Mouse (Mus musculus) heart, adult 2 months (tissue): ENCODE data around the gene Rpl23. TPM values are rescaled to one million over a fixed set of nuclear protein-coding genes. Genes with fewer than 3 reads are reported as not detected.

Experiments
- DNase-seq, 2 experiments: peaks; one replicate each; pipeline ENCODE4 v3.0.0; 2021
- H3K27ac ChIP-seq: fragments of 200-600 bp; 2 replicates; pipeline ENCODE4 v1.8.1; 2022
- H3K27me3 ChIP-seq: fragments of 200-500 bp; 2 replicates; pipeline ENCODE4 v1.6.1; 2012; ENCODE audit warnings: mild to moderate bottlenecking, low read length, inconsistent platforms, mixed read lengths; ENCODE audit not compliant: control insufficient read depth, insufficient read depth
- H3K36me3 ChIP-seq: fragments of 200-500 bp; 2 replicates; pipeline ENCODE4 v1.6.1; 2012; ENCODE audit warnings: low read length, inconsistent platforms; ENCODE audit not compliant: control insufficient read depth, insufficient read depth
- H3K4me1 ChIP-seq: fragments of 200-500 bp; 2 replicates; pipeline ENCODE4 v1.6.1; 2011; ENCODE audit warnings: low read length; ENCODE audit not compliant: control insufficient read depth, insufficient read depth
- H3K4me3 ChIP-seq: fragments of 200-600 bp; 2 replicates; pipeline ENCODE4 v1.8.1; 2022
- H3K79me2 ChIP-seq: fragments of 200-500 bp; replicated peaks from 2 replicates; pipeline ENCODE4 v1.6.1; 2012; ENCODE audit warnings: mild to moderate bottlenecking, inconsistent platforms, low read length, moderate library complexity, mixed read lengths; ENCODE audit not compliant: control insufficient read depth, insufficient read depth
- H3K9ac ChIP-seq: fragments of 200-500 bp; 2 replicates; pipeline ENCODE4 v1.6.1; 2012; ENCODE audit warnings: low read depth, mild to moderate bottlenecking, control low read depth, inconsistent platforms, low read length, mixed read lengths
- CTCF ChIP-seq: fragments of 200-600 bp; IDR thresholded peaks from 2 replicates; pipeline ENCODE4 v1.8.1; 2022; ENCODE audit warnings: antibody characterized with exemption, mild to moderate bottlenecking, moderate library complexity
- EP300 ChIP-seq: fragments of 200-500 bp; IDR thresholded peaks from 2 replicates; pipeline ENCODE4 v1.6.1; 2011; ENCODE audit warnings: low read depth, low read length, control low read depth; ENCODE audit not compliant: insufficient read depth
- POLR2A ChIP-seq: fragments of 200-500 bp; IDR thresholded peaks from 2 replicates; pipeline ENCODE4 v1.6.1; 2011; ENCODE audit warnings: mild to moderate bottlenecking, low read depth, low read length, control low read depth; ENCODE audit not compliant: insufficient read depth
- WGBS: fragments of 180-500 bp; shearing (Covaris S2); methylation state at CpG from one replicate; pipeline ENCODE4 v1.1.7; 2018; 5-methylcytosine and 5-hydroxymethylcytosine counted together
- intact Hi-C: fragments of 180-260 bp; cut with DNase I; formaldehyde crosslinking; loops from one replicate; pipeline ENCODE4 v1.15.1; 2025
- polyA plus RNA-seq: library from polyadenylated mRNA; depleted of rRNA; stranded (reverse); fragments of >200 nt; gene quantifications from 2 replicates; pipeline ENCODE4 v1.2.3, GENCODE M21; 2012
- total RNA-seq, 2 experiments: library from RNA; stranded (reverse); gene quantifications; 2 replicates each; pipeline ENCODE4 v1.2.3; 2021

The Rpl23 gene
- total and polyA plus RNA-seq, 3 experiments, result 103 to 574 (median 509) TPM

DNA sequence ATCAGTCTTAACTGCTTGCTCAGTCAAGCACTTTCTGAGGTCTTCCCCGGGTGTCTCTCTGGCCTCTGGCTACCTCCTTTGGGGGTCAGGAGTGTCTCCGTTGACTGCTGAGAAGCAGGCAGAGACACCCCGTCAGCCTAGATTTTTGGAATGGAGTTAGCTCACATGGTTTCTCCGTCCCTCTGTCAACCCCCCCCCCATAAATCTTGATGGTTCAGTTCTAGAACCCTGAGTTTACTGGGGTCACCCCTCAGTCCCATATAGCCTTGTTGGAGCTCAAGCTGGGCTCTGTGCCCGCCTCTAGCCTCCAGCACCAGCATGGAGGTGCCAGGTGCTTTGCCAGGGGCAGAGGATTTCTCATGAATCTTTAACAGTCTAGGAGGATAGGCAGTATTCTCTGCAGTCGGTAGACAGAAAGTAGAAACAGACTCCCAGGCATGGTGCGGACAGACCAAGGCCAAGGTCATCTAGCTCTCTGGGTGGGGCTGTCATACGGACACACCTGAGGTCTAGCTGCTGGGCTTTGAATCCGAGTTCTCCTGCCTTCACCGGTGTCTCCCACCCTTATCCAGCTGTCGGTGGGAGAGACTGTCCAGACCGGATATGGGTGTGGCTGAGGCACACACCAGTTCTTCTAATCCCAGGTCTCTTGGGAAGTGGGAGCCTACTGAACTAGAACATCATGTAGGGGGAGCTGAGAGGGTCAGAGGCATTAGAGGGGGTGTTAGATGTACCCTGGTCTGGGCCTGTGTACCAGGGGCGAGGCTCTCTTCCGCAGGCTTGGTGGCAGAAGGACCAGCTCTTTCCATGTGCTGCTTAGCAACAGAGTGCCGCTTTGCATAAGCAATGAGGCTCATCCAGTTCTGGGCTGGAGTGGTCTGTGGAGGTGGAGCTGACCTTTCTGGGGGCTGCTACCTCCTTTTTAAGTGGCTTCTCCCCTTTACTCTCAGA, 23.7 kb upstream of the Rpl23 start:
- 31% methylated on average over 15 of the region's 15 CpGs for WGBS
- Histone ChIP-seq H3K79me2 (peaks cover 2% of the 10 kb centered on the region; the same call in 1 of the 2 replicates), H3K4me1 (peaks cover 60% of the 10 kb centered on the region), H3K9ac (0 out of 2 replicates have a peak overlapping the region, but pooled peaks have one; percentile 3), H3K36me3 (peaks cover 33% of the 10 kb centered on the region), H3K27me3 (no peaks in the 10 kb centered on the region), H3K27ac (peak overlapping the region; percentile 79), H3K4me3 (peak overlapping the region; percentile 27)
- intact Hi-C loops, result loop anchor here (2.0 kb wide), 1 partner anchor 15 kb away; no protein-coding TSS in a partner anchor
- TF ChIP-seq CTCF (no peak), POLR2A (no peak), EP300 (0 out of 2 replicates have a peak, but pooled peaks have one; percentile 61)
- DNase-seq, result peak; percentile 58 to 65

DNA sequence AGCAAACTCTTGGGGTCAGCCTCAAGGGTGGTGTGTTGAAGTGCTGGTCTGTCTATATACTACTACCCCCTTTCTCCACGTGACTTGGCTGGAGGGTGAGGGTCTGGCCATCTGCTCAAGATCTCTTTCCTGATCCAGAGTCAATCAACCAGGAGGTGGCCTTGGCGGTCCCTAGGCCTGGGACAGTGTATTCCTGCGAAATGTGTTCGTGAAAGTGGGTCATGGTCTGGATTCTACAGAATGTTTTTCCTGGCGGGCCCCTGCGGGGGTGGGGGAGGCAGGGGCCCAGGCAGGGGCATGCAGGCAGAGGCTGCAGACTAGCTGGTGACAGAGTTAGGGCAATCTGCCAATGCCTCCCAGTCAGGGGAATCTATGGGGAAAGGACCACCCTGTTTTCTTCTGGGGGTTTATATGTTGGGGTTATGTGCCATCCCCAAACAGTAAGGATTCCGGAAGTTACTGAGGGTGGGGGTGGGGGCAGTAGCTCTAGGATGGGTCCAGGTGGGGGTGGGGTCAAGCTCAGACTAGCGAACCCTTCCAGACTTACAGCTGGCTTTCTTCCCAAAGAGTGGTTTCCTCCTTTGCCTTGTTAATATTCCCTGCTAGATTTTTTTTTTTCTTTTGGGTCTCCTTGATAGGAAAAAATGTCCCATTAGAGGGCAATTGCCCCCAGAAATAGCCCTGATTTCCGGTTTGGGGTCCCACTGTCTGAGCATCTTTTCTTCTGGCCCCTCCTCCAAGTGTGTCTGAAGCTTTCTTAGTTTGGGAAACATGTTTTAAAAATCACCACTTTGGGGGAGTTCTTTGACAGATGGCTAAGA, 22.8 kb upstream of the Rpl23 start:
- Histone ChIP-seq H3K27me3 (no peaks in the 10 kb centered on the region), H3K9ac (peak overlapping the region; percentile 39), H3K27ac (peak overlapping the region; percentile 79), H3K4me1 (peaks cover 55% of the 10 kb centered on the region), H3K36me3 (peaks cover 31% of the 10 kb centered on the region), H3K79me2 (no peaks in the 10 kb centered on the region), H3K4me3 (no peak overlapping the region)
- TF ChIP-seq CTCF (no peak), POLR2A (no peak), EP300 (no peak)
- intact Hi-C loops, result no loop called here
- WGBS, result 12% methylated on average over 9 of the region's 9 CpGs
- DNase-seq, result peak; percentile 47 to 50

DNA sequence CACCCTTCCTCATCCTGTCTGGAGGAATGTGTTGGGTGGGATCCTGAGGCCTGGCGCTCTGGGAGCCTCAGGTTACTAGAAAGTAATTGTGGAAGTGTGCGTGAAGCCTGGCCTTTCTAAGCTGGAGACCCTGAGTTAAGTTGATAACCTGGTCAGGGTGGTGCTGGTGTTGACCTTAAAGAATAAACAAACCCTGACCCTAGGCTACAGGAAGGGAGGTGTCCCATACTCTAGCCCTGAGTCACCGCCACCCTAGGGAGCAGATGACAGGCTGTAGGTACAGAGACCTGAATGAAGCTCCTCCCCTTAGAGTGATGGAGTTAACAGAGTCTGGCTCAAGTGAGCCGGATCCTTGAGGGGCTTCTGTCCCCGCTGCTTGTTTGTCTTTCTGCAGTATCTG, 21.6 kb upstream of the Rpl23 start:
- Histone ChIP-seq H3K36me3 (peaks cover 25% of the 10 kb centered on the region), H3K79me2 (no peaks in the 10 kb centered on the region), H3K4me1 (peaks cover 45% of the 10 kb centered on the region), H3K9ac (no peak overlapping the region), H3K27ac (peak overlapping the region; percentile 79), H3K27me3 (no peaks in the 10 kb centered on the region), H3K4me3 (no peak overlapping the region)
- peak in 1 of 2 experiments; percentile 28 for DNase-seq
- intact Hi-C loops, result no loop called here
- 44% methylated on average over 5 of the region's 5 CpGs for WGBS
- TF ChIP-seq EP300, result no peak
- no peak for TF ChIP-seq POLR2A

DNA sequence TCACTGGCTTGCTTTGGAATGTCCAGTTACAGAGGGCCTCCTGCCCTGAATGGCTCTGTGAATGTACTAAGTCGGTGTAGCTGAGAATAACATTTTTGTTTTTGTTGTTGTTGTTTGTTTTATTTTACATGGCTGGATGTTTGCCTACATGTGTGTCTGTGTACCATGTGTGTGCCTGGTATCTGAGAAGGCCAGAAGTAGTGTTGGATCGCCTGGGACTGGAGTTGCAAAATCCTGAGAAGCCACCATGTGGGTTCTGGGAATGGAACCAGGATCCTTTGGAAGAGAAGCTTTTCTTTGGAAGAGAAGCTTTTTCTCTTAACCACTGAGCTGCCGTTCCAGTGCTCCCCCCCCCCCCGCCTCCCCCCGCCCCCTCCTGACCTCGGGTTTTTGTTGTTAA, 20.3 kb upstream of the Rpl23 start:
- Histone ChIP-seq H3K27ac (peak overlapping the region; percentile 99), H3K27me3 (no peaks in the 10 kb centered on the region), H3K4me3 (no peak overlapping the region), H3K4me1 (peaks cover 34% of the 10 kb centered on the region), H3K79me2 (no peaks in the 10 kb centered on the region), H3K36me3 (peaks cover 12% of the 10 kb centered on the region), H3K9ac (no peak overlapping the region)
- intact Hi-C loops, result no loop called here
- WGBS, result 46% methylated on average over 6 of the region's 6 CpGs
- no peak for TF ChIP-seq EP300
- no peak for TF ChIP-seq POLR2A
- no peak for TF ChIP-seq CTCF
- no peak for DNase-seq

DNA sequence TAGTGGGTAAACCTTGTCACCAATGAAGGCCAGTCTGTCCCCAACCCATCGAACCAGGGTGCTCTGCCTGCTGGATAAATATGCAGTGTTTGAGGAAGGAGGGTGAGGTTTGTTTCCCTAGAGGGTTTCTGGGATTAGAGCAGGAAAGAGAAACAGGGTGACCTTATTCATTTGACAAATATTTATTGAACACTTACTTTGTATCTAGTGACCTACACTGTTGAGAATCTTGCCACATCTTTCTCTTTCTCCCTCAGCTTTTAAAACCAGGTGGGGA, 19.9 kb upstream of the Rpl23 start:
- DNase-seq, result no peak
- Histone ChIP-seq H3K4me3 (peak overlapping the region; percentile 24; the same call in 1 of the 2 replicates), H3K27me3 (no peaks in the 10 kb centered on the region), H3K4me1 (peaks cover 32% of the 10 kb centered on the region), H3K79me2 (no peaks in the 10 kb centered on the region), H3K9ac (no peak overlapping the region), H3K27ac (peak overlapping the region; percentile 99), H3K36me3 (peaks cover 12% of the 10 kb centered on the region)
- 12% methylated on average over 1 of the region's 1 CpGs for WGBS
- intact Hi-C loops, result no loop called here
- TF ChIP-seq POLR2A (no peak), CTCF (no peak), EP300 (no peak)
